Mouse (Mus musculus) midbrain, postnatal 0 days (tissue): ENCODE data around the gene F3. TPM values are rescaled to one million over a fixed set of nuclear protein-coding genes. Genes with fewer than 3 reads are reported as not detected.

Experiments
- ATAC-seq: fragments of 200-750 bp; cut with Nextera tagmentation; 2 replicates; pipeline ENCODE4 v1.8.0; 2017; ENCODE audit warnings: moderate number of reproducible peaks, mild to moderate bottlenecking, moderate TSS enrichment, moderate library complexity; ENCODE audit not compliant: low FRiP score
- DNase-seq: peaks from one replicate; pipeline ENCODE4 v3.0.0-alpha.2; 2015; ENCODE audit warnings: low spot score
- H3K27ac ChIP-seq: fragments of 300-500 bp; sonication (generic); 2 replicates; pipeline ENCODE4 v1.5.1; 2014; ENCODE audit warnings: low read depth, mild to moderate bottlenecking, low read length, mixed read lengths
- H3K27me3 ChIP-seq: fragments of 300-500 bp; sonication (generic); 2 replicates; pipeline ENCODE4 v1.6.1; 2014; ENCODE audit warnings: low read length, control low read depth, mixed read lengths; ENCODE audit not compliant: insufficient read depth
- H3K36me3 ChIP-seq: fragments of 300-500 bp; sonication (generic); 2 replicates; pipeline ENCODE4 v1.6.1; 2014; ENCODE audit warnings: low read length, control low read depth, mixed read lengths; ENCODE audit not compliant: insufficient read depth
- H3K4me1 ChIP-seq: fragments of 300-500 bp; sonication (generic); 2 replicates; pipeline ENCODE4 v1.6.1; 2014; ENCODE audit warnings: mild to moderate bottlenecking, control low read depth, antibody characterized with exemption, low read length, mixed read lengths; ENCODE audit not compliant: insufficient read depth
- H3K4me2 ChIP-seq: fragments of 300-500 bp; sonication (generic); 2 replicates; pipeline ENCODE4 v1.6.1; 2014; ENCODE audit warnings: low read depth, mild to moderate bottlenecking, low read length, mixed read lengths; ENCODE audit not compliant: poor library complexity, severe bottlenecking
- H3K4me3 ChIP-seq: fragments of 300-500 bp; sonication (generic); 2 replicates; pipeline ENCODE4 v1.5.1; 2014; ENCODE audit warnings: low read depth, mild to moderate bottlenecking, low read length, moderate library complexity
- H3K9ac ChIP-seq: fragments of 300-500 bp; sonication (generic); replicated peaks from 2 replicates; pipeline ENCODE4 v1.6.1; 2014; ENCODE audit warnings: mild to moderate bottlenecking, low read length, moderate library complexity, mixed read lengths; ENCODE audit not compliant: poor library complexity, severe bottlenecking
- H3K9me3 ChIP-seq: fragments of 300-500 bp; sonication (generic); 2 replicates; pipeline ENCODE4 v1.6.1; 2016; ENCODE audit warnings: low read length, control low read depth
- CTCF ChIP-seq: IDR thresholded peaks from 2 replicates; pipeline ENCODE4 v1.5.1; 2016; ENCODE audit warnings: antibody characterized with exemption, mild to moderate bottlenecking
- WGBS: fragments of 180-500 bp; shearing (Covaris S2); extraction: QIAGEN DNeasy Blood & Tissue Kit; methylation state at CpG from one replicate; pipeline ENCODE4 v1.1.7; 2014; 5-methylcytosine and 5-hydroxymethylcytosine counted together
- polyA plus RNA-seq: library from polyadenylated mRNA; unstranded; fragments of >200 nt; fragmentation: Nextera tagmentation; extraction: Ambion mirVana; gene quantifications from 2 replicates; pipeline ENCODE4 v1.2.1, GENCODE M21; 2015
- total RNA-seq: library from RNA; depleted of rRNA; stranded (reverse); fragments of >200 nt; gene quantifications from 2 replicates; pipeline ENCODE4 v1.2.3, GENCODE M21; 2014

F3 gene
- total and polyA plus RNA-seq, 2 experiments from 2014 or later, result 15.6 to 16.7 TPM

GRCm38 (mm10) chr3:121724553-121724952 is 1.2 kb downstream of the F3 start:
- H3K27ac ChIP-seq, result no peak overlapping the region
- H3K4me2 ChIP-seq, result peak overlapping the region; percentile 71
- H3K36me3 ChIP-seq, result no peaks in the 10 kb centered on the region; the same call in 1 of the 2 replicates
- TF ChIP-seq CTCF, result no peak
- peak overlapping the region; percentile 70 for H3K4me3 ChIP-seq
- 38% methylated on average over 12 of the region's 12 CpGs for WGBS
- DNase-seq (no peak), ATAC-seq (no peak)
- H3K27me3 ChIP-seq, result no peaks in the 10 kb centered on the region
- H3K4me1 ChIP-seq, result peaks cover 3% of the 10 kb centered on the region; the same call in 1 of the 2 replicates
- H3K9me3 ChIP-seq, result no peaks in the 10 kb centered on the region
- peak overlapping the region; percentile 19; the same call in 1 of the 2 replicates for H3K9ac ChIP-seq

- WGBS, result 65% methylated on average over 10 of the region's 10 CpGs
- no peak for ATAC-seq
These were observed 2.3 kb downstream of the F3 start for GRCm38 (mm10) chr3:121725651-121726050.

GRCm38 (mm10) chr3:121729678-121730077 is 6.3 kb downstream of the F3 start:
- 91% methylated on average over 4 of the region's 4 CpGs for WGBS
- no peak overlapping the region for H3K9ac ChIP-seq
- DNase-seq (no peak), ATAC-seq (no peak)
- H3K4me2 ChIP-seq, result no peak overlapping the region
- no peaks in the 10 kb centered on the region for H3K9me3 ChIP-seq
- TF ChIP-seq CTCF, result no peak
- H3K27ac ChIP-seq, result no peak overlapping the region
- H3K27me3 ChIP-seq, result no peaks in the 10 kb centered on the region
- H3K4me1 ChIP-seq, result no peaks in the 10 kb centered on the region
- H3K4me3 ChIP-seq, result no peak overlapping the region
- peaks cover 22% of the 10 kb centered on the region for H3K36me3 ChIP-seq

More at GRCm38 (mm10) chr3:121725651-121726050, 2.3 kb downstream of the F3 start:
- Histone ChIP-seq H3K9ac (no peak overlapping the region), H3K9me3 (no peaks in the 10 kb centered on the region), H3K27me3 (no peaks in the 10 kb centered on the region), H3K4me3 (no peak overlapping the region), H3K4me2 (peak overlapping the region; percentile 71), H3K36me3 (no peaks in the 10 kb centered on the region; the same call in 1 of the 2 replicates), H3K27ac (no peak overlapping the region), H3K4me1 (peaks cover 3% of the 10 kb centered on the region; the same call in 1 of the 2 replicates)
- no peak for TF ChIP-seq CTCF
- DNase-seq, result no peak

- Histone ChIP-seq H3K36me3 (peaks cover 27% of the 10 kb centered on the region), H3K4me2 (no peak overlapping the region), H3K4me1 (no peaks in the 10 kb centered on the region), H3K27ac (no peak overlapping the region), H3K9ac (no peak overlapping the region), H3K9me3 (no peaks in the 10 kb centered on the region), H3K4me3 (no peak overlapping the region), H3K27me3 (no peaks in the 10 kb centered on the region)
- ATAC-seq (no peak), DNase-seq (no peak)
- TF ChIP-seq CTCF, result no peak
- 65% methylated on average over 7 of the region's 7 CpGs for WGBS
These were observed 12.2 kb downstream of the F3 start for GRCm38 (mm10) chr3:121735542-121735941.

GRCm38 (mm10) chr3:121736025-121736744 is 12.8 kb downstream of the F3 start:
- peak; percentile 81 for ATAC-seq
- DNase-seq, result peak; percentile 86
- 30% methylated on average over 18 of the region's 18 CpGs for WGBS
- H3K4me2 ChIP-seq, result no peak overlapping the region
- no peak overlapping the region for H3K4me3 ChIP-seq
- no peak overlapping the region for H3K9ac ChIP-seq
- peaks cover 27% of the 10 kb centered on the region for H3K36me3 ChIP-seq
- peak; percentile 90 for TF ChIP-seq CTCF
- H3K27me3 ChIP-seq, result no peaks in the 10 kb centered on the region
- H3K9me3 ChIP-seq, result no peaks in the 10 kb centered on the region
- H3K4me1 ChIP-seq, result no peaks in the 10 kb centered on the region
- H3K27ac ChIP-seq, result no peak overlapping the region

GRCm38 (mm10) chr3:121737453-121737852 is 14.1 kb downstream of the F3 start:
- H3K27ac ChIP-seq, result no peak overlapping the region
- TF ChIP-seq CTCF, result peak; percentile 69
- H3K4me3 ChIP-seq, result no peak overlapping the region
- no peak overlapping the region for H3K4me2 ChIP-seq
- WGBS, result 18% methylated on average over 1 of the region's 1 CpGs
- ATAC-seq (no peak), DNase-seq (peak; percentile 64)
- peaks cover 18% of the 10 kb centered on the region for H3K36me3 ChIP-seq
- no peaks in the 10 kb centered on the region for H3K27me3 ChIP-seq
- H3K9me3 ChIP-seq, result no peaks in the 10 kb centered on the region
- H3K9ac ChIP-seq, result no peak overlapping the region
- no peaks in the 10 kb centered on the region for H3K4me1 ChIP-seq
